Mouse (Mus musculus): Measurements from ENCODE around the gene Foxg1.
A peak's percentile ranks its signal among the peaks of the same experiment; 100 is the strongest.

DNA sequence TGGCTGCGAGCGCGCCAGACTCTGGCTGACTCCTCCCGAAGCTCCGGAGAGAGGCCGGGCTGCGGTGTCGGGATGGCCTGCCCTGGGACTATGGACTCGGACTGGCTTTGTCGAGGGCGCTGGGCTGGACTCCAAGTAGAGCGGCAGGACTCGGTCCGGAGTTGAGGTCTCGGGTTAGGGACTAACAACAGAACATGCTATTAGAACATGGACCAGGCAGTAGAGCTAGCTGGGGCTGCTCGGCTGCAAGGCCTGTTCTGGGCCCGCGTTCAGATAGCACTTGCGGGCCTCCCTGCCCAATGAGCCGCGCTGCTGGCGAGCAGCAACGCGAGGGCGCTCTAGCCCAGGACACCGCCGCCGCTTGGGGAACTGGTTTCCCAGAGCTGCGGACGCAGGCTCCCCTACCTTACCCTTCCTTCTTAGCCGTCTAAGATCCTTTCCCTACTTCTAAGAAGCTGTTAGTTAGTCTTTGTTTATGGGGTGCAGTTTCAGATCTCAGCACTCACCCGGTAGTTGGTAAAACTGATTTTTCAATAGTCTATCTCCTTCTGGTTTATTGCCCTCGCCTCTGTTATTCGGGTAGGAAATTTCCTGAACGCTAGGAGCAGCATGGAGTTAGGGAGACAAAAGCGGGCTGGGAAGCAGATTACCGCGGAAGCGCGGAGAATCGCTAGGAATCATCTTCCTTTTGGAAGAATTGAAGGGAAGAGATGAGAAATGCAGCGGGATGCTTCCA, 9.0 kb downstream of the Foxg1 start:
- TF ChIP-seq POLR2A (IDR thresholded peaks at IDR 0.05; ENCODE audit: low read depth, low read length) (no peak), CTCF (conservative IDR thresholded peaks at IDR 0.05; ENCODE audit: insufficient read depth, insufficient read length, low read depth, low read length) (peak; percentile 33; the same call in 1 of the 2 replicates)

Measured in kidney, adult 2 months (tissue).